Mouse (Mus musculus): ENCODE data around the gene Nup54.

DNA sequence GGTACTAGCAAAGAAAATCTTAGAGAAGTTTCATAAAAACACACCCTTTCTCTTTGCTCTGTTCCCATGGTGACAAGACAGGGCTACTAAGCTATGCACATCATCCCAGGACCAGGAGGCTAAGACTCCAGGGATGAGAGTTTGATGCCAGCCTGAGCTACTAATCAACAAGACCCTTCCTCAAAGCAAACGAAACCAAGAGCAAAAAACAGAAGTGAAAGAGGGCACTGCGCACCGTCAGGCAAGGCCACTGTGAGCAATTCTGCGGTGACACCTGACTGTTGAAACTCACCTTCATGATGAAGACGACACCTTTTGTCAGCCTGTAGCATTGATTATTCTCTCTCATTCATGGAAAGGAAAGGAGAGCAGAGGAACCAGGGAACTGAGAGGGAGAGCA, 17.9 kb upstream of the Nup54 start:
- TF ChIP-seq CTCF (conservative IDR thresholded peaks at IDR 0.05; ENCODE audit: low read length) (no peak), NANOG (IDR thresholded peaks at IDR 0.05; ENCODE audit: borderline replicate concordance, low read length) (no peak), POU5F1 (IDR thresholded peaks at IDR 0.05; ENCODE audit: borderline replicate concordance, low read length) (no peak)
